Mouse (Mus musculus) cerebellum, postnatal 10 days (tissue): ENCODE measurements around the gene Tenm4.

Source experiments
- DNase-seq, 2 experiments: peaks; one replicate each; pipeline ENCODE4 v3.0.0; 2021; ENCODE audit warnings: mixed read lengths in 2 of 2

Tenm4 gene

GRCm38 (mm10) chr7:96204809-96205350 lies 33.8 kb downstream of the Tenm4 start:
- no peak for DNase-seq

GRCm38 (mm10) chr7:96207071-96207470 lies 36.0 kb downstream of the Tenm4 start:
- DNase-seq, result no peak

GRCm38 (mm10) chr7:96209783-96210524 lies 38.9 kb downstream of the Tenm4 start:
- DNase-seq, result peak; percentile 56 to 64

GRCm38 (mm10) chr7:96210525-96211369 lies 39.7 kb downstream of the Tenm4 start:
- peak; percentile 57 to 58 for DNase-seq

GRCm38 (mm10) chr7:96211618-96212021 lies 40.6 kb downstream of the Tenm4 start:
- DNase-seq, result peak; percentile 23 to 24

GRCm38 (mm10) chr7:96212224-96212591 lies 41.2 kb downstream of the Tenm4 start:
- peak in 1 of 2 experiments; percentile 22 for DNase-seq

GRCm38 (mm10) chr7:96212592-96213541 lies 41.8 kb downstream of the Tenm4 start:
- peak; percentile 42 to 58 for DNase-seq

- DNase-seq, result no peak
Observed at GRCm38 (mm10) chr7:96213741-96214140, 42.7 kb downstream of the Tenm4 start.

- peak; percentile 15 to 29 for DNase-seq
Observed at GRCm38 (mm10) chr7:96214876-96215275, 43.8 kb downstream of the Tenm4 start.

GRCm38 (mm10) chr7:96215894-96216509 lies 45.0 kb downstream of the Tenm4 start:
- DNase-seq, result no peak

- no peak for DNase-seq
Observed at GRCm38 (mm10) chr7:96219386-96219785, 48.3 kb downstream of the Tenm4 start.

- DNase-seq, result no peak
Observed at GRCm38 (mm10) chr7:96220647-96221046, 49.6 kb downstream of the Tenm4 start.

GRCm38 (mm10) chr7:96222569-96222968 lies 51.5 kb downstream of the Tenm4 start:
- DNase-seq, result no peak

GRCm38 (mm10) chr7:96228562-96229268 lies 57.7 kb downstream of the Tenm4 start:
- DNase-seq, result no peak

- no peak for DNase-seq
Observed at GRCm38 (mm10) chr7:96230006-96230719, 59.1 kb downstream of the Tenm4 start.

- DNase-seq, result no peak
Observed at GRCm38 (mm10) chr7:96230720-96231241, 59.7 kb downstream of the Tenm4 start.

GRCm38 (mm10) chr7:96235847-96236246 lies 64.8 kb downstream of the Tenm4 start:
- DNase-seq, result no peak

- peak; percentile 6 to 12 for DNase-seq
Observed at GRCm38 (mm10) chr7:96240661-96241060, 69.6 kb downstream of the Tenm4 start.

GRCm38 (mm10) chr7:96242328-96243185 lies 71.5 kb downstream of the Tenm4 start:
- DNase-seq, result peak; percentile 42 to 53
